Mouse (Mus musculus) brain, embryonic 18.5 days (tissue): ENCODE measurements around the gene Tma7.

Experiments
- DNase-seq: peaks from one replicate; pipeline ENCODE4 v3.0.0-alpha.2; 2012; ENCODE audit warnings: low read depth, low spot score

The Tma7 gene

DNA sequence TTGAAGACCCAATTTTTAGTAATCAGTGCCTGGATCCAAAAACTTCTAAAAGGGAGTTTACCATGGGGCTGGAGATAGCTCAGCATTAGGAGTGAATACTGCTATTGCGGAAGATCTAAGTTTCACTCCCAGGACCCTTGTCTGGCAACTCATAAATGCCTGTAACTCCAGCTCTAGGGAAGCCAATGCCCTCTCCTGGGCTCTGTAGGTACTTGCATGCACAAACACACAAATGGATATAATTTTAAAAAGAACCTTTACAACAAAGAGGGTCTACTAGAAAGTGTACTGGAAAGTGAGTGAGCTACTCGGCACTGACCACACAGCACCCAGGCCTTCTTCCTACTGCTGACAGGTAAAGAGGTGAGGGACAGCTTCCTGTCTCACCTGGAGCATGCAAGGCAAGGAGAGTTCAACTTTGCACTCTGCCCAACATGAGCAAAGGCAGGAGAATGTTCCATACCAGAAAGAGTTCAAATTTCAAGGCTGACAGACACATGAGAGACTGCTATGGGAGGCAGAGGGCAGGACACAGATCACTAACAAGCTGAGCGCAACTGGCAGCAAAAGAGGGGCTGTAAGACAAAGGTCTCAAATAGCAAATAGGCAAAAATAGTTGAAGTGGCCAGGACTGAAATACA lies 14.2 kb downstream of the Tma7 start:
- no peak for DNase-seq

GRCm38 (mm10) chr9:109060898-109061295 lies 21.5 kb downstream of the Tma7 start:
- DNase-seq: no peak

DNA sequence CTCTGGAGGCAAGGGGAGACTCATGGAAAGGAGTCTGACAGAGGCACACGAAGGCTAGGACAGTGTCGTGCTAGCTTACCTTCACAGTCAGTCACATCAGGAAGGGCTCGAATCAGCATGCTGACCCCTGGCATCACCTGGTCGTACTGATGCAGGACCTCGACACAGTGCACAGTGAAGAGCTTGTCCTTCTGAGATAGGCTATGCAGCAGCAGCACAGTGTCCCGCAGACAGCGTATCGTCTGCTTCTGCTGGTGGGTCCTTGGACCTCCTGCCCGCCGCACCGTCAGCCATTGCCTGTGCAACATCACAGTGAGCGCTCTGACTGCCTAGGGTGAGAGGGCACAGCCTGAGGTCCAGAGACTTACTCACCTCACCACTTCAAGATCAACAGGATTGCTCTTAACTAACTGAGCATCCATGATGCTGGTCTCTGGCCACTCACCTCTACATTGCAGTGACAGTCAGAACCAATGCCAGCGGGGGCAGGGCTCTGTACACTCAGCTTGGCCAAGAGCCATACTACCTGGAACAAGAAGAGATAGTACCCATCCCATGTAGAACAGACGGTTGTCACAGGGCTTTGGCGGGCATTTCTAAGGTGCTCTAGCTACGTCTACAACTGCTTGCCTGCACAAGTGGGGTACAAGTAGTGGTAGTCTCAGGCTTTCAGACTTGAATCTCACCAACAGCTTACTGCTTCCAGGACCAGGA lies 22.0 kb downstream of the Tma7 start:
- no peak for DNase-seq

DNA sequence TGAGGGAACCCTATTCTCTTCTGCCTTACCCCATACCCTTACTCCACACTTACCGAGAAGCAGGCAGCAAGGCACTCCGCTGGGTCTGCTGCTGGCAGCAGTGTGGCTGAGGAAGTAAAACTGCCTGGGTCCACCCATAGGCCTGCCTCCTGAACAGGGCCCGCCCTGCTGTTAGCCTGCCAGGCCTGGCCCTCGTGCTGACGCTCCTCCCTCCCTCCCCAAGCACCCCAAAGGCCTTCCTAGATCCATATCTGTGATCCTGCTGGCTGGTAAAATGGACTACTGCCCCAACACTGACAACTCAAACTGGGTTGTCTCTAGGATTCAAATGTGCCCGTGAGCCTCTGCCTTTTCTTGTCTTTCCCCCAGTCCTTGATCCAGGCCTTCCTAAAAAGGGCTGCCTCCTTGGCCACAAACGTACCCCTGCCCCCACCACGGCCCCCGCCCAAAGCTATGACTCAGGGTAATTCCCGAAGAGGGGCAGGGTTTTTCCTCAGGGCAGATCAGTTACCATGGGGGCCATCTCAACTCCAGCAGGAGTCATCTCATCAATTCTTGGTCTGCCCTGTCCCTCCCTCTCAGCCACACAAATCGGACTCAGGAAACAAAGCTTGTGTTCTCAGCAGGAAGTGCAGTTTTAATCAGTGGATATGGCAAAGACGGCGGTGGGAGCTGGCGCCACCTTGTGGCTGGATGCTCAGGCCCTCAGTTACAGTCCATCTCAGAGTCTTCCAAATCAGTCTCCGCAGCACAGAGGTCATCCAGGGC lies 23.1 kb downstream of the Tma7 start, which contains the start of gene Trex1:
Gene Trex1, minus strand, starts transcription at position 599 of the 768 bp plus-strand sequence.
- peak; percentile 50 for DNase-seq

GRCm38 (mm10) chr9:109058006-109058765 lies 24.2 kb downstream of the Tma7 start:
- DNase-seq: no peak

- no peak for DNase-seq
These were observed 24.8 kb downstream of the Tma7 start for GRCm38 (mm10) chr9:109057543-109057942.

DNA sequence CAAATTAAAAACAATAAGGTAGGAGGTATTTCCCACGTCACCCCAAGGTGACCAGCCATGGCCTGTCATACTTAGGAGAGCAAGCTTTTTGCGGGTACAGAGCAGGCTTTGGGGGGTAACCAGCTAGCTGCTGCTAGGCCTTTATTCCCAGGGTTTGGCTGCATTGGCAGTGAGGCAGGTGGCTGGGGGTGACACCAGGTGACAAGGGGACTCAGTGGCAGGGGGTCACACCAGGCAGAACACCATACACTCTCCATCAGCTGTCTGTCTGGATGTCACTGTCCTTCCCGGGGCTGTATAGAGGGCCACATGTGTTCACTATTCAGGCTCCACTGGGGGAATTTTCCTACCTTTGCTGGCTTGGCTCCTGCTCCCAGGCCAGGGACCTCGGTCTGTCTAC lies 25.5 kb downstream of the Tma7 start:
- no peak for DNase-seq

GRCm38 (mm10) chr9:109056081-109056690 lies 26.2 kb downstream of the Tma7 start:
- DNase-seq: no peak

- DNase-seq: no peak
These were observed 26.9 kb downstream of the Tma7 start for GRCm38 (mm10) chr9:109055271-109056030.

DNA sequence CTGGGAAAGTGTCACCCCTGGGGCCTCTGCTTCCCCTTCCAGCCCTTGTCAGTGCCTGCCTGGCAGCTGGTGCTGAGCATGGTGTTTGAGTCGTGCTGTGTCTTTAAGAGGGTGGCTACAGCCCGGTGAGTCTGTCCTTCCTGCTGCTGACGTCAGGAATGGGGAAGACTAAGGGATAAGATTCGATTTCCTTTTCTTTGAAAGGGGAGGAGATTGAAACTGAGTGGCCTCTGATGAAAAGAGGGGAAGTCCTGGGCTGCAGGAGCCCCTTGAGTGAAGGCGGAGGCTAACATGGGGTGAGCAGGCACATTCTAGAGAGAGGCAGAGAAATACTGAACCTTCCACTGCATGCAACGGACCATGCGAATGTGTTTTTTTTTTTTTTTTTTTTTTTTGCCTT lies 27.7 kb downstream of the Tma7 start:
- DNase-seq: peak; percentile 54

DNA sequence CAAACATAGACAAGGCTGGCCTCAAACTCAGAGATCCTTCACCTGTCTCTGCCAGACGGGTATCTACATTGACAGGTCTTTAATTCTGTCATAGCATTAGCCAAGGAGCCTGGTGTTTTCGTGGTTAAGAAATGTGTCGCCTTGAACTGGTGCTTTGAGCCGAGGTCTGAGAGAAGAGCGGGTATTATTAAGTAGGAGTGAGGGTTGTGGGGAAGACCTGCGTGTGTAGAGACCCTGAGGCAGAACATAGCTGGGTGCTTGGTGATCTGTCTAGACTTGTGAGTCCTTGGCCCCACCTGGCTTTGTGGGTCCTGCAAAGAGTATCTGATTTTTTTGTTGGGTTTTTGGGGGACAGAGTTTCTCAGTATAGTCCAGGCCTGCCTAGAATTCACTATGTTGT lies 28.5 kb downstream of the Tma7 start:
- DNase-seq: no peak

GRCm38 (mm10) chr9:109053366-109053765 lies 29.0 kb downstream of the Tma7 start:
- no peak for DNase-seq

DNA sequence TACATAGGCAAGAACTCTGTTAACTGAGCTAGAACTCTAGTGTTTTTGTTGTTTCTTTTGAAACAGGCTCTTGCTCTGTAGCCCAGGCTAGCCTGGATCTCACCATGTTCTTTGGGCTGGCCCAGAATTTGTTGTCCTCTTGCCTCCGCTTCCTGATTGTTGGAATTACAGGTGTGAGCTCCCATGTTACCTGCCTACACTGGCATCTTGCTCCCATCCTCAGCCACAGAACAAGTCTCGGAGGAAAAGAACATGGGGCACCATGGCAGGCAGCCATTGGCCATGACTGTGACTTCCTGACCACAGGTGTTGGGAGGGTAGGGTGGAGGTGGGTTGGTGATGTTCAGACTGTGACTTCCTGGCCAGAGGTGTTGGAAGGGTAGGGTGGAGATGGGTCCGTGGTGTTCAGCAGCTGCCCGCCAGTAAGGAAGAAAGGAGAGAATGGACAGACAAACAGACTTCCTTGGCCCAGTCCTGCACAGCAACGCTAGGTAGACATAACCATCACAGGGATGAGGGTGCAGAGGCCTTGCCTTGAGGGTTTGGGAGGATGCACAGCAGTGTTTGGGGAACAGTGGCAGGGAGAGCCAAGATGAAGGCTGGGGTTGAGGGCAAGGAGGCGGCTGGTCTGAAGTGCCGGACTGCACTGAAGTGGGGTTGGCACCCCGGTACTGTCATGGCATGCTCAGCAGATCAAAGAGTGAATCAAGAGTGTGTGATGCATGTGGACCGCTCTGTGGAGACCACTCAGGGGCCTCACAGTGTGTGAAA lies 29.7 kb downstream of the Tma7 start:
- DNase-seq: no peak

- no peak for DNase-seq
These were observed 30.5 kb downstream of the Tma7 start for GRCm38 (mm10) chr9:109051651-109052489.

DNA sequence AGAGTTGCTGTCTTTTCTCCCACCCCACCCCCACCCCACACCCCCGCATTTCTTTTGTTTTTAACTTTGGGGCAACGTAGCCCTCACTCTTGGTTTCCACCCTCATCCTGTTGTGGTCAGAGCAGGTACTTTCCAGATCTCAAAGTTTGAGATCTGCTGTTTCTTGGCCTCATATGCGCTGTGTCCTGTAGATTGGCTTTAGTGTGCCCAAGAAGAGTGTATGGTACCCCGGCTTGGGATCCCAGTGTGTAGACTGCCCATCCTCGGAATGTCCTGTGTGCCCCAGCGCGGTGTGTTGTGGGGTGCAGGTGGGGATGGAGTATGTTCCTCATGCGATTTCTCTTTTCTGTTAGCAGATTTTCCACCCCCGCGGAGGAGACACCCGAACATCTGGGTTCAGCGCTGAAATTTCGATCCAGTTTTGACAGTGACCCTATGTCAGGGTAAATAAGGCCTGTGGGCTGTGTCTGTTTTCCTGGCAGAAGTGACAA lies 31.3 kb downstream of the Tma7 start:
- no peak for DNase-seq

DNA sequence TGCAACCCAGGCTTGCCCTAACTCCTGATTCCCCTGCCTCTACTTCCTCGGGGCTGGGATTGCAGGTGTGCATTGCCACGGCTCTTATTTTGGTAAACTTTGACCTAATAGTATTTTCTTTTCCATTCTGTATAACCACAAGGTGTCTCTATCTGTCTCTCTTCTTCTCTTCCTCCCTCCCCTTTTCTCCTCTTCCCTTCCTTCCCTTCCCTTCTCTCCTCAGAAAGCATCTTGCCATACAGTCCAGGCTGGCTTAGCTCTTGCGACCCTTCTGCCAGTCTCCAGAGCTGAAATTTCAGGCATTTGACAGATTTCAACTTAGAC lies 31.8 kb downstream of the Tma7 start:
- DNase-seq: no peak

DNA sequence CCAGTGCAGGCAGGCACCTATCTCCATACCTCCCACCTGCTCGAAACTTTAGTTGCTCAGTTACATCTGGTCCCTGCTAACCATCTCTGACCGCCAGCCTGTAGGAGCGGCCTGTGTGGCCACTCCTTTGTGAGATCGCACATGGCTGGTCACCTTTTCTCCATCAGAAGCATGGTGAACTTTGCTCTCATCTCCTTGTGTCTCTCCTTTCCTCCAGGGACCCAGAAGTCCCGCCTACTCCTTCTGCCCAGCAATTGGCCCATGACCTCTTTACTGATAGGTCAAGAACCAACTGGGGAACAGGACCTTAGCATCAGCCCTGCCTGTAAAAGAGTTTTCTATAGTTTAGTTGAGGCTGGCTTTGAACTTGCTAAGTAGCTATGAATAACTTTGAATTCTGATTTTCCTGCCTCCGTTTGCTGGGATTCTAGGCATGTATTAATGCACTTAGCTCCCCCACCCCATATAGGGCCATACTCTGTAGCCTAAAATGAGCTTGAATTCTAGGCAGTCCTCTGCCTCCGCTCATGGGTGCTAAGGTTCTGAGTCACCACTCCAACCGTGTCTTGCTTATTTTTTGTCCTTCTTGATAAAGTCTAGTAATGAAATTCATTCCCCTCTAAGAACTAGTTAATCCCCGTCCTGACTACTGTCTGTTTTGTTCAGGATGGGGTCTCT lies 32.3 kb downstream of the Tma7 start:
- DNase-seq: no peak

- no peak for DNase-seq
These were observed 33.1 kb downstream of the Tma7 start for GRCm38 (mm10) chr9:109049316-109049715.
